Mouse (Mus musculus) heart, adult 2 months (tissue): Measurements from ENCODE around the gene C2cd2. TPM values are rescaled to one million over a fixed set of nuclear protein-coding genes. Genes with fewer than 3 reads are reported as not detected.
A peak's percentile ranks its signal among the peaks of the same experiment; 100 is the strongest.

Experiments
- DNase-seq, 2 experiments: peaks; one replicate each; pipeline ENCODE4 v3.0.0; 2021
- H3K27ac ChIP-seq: fragments of 200-600 bp; 2 replicates; pipeline ENCODE4 v1.8.1; 2022
- H3K27me3 ChIP-seq: fragments of 200-500 bp; 2 replicates; pipeline ENCODE4 v1.6.1; 2012; ENCODE audit warnings: mild to moderate bottlenecking, low read length, inconsistent platforms, mixed read lengths; ENCODE audit not compliant: control insufficient read depth, insufficient read depth
- H3K36me3 ChIP-seq: fragments of 200-500 bp; 2 replicates; pipeline ENCODE4 v1.6.1; 2012; ENCODE audit warnings: low read length, inconsistent platforms; ENCODE audit not compliant: control insufficient read depth, insufficient read depth
- H3K4me1 ChIP-seq: fragments of 200-500 bp; 2 replicates; pipeline ENCODE4 v1.6.1; 2011; ENCODE audit warnings: low read length; ENCODE audit not compliant: control insufficient read depth, insufficient read depth
- H3K4me3 ChIP-seq: fragments of 200-600 bp; 2 replicates; pipeline ENCODE4 v1.8.1; 2022
- H3K79me2 ChIP-seq: fragments of 200-500 bp; replicated peaks from 2 replicates; pipeline ENCODE4 v1.6.1; 2012; ENCODE audit warnings: mild to moderate bottlenecking, inconsistent platforms, low read length, moderate library complexity, mixed read lengths; ENCODE audit not compliant: control insufficient read depth, insufficient read depth
- H3K9ac ChIP-seq: fragments of 200-500 bp; 2 replicates; pipeline ENCODE4 v1.6.1; 2012; ENCODE audit warnings: low read depth, mild to moderate bottlenecking, control low read depth, inconsistent platforms, low read length, mixed read lengths
- CTCF ChIP-seq: fragments of 200-600 bp; IDR thresholded peaks from 2 replicates; pipeline ENCODE4 v1.8.1; 2022; ENCODE audit warnings: antibody characterized with exemption, mild to moderate bottlenecking, moderate library complexity
- EP300 ChIP-seq: fragments of 200-500 bp; IDR thresholded peaks from 2 replicates; pipeline ENCODE4 v1.6.1; 2011; ENCODE audit warnings: low read depth, low read length, control low read depth; ENCODE audit not compliant: insufficient read depth
- POLR2A ChIP-seq: fragments of 200-500 bp; IDR thresholded peaks from 2 replicates; pipeline ENCODE4 v1.6.1; 2011; ENCODE audit warnings: mild to moderate bottlenecking, low read depth, low read length, control low read depth; ENCODE audit not compliant: insufficient read depth
- WGBS: fragments of 180-500 bp; shearing (Covaris S2); methylation state at CpG from one replicate; pipeline ENCODE4 v1.1.7; 2018; 5-methylcytosine and 5-hydroxymethylcytosine counted together
- intact Hi-C: fragments of 180-260 bp; cut with DNase I; formaldehyde crosslinking; loops from one replicate; pipeline ENCODE4 v1.15.1; 2025
- polyA plus RNA-seq: library from polyadenylated mRNA; depleted of rRNA; stranded (reverse); fragments of >200 nt; gene quantifications from 2 replicates; pipeline ENCODE4 v1.2.3, GENCODE M21; 2012
- total RNA-seq, 2 experiments: library from RNA; stranded (reverse); gene quantifications; 2 replicates each; pipeline ENCODE4 v1.2.3; 2021

C2cd2 gene
- total and polyA plus RNA-seq, 3 experiments = 8.2 to 26.6 (median 19.7) TPM

DNA sequence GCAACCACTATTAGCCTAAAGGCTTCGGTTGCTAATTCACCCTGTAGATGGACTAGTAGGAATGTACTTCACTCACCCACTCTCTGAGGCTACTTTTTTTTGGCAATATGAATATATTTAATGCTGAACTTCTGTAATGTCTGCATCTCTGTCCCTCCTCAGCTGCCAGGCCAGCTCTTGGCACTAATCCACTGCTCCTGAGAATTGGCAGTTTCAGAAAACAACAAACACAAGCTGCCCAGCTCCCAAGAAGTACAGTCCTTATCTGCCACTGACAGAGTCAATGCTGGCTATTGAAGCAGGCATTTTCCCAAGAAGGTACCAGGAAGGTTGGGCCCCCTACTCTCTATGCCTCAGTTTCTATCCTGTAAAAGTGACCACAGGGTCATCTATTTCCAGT, 53.0 kb downstream of the C2cd2 start:
- Histone ChIP-seq H3K4me1 (peaks cover 8% of the 10 kb centered on the region), H3K27ac (no peak overlapping the region), H3K9ac (no peak overlapping the region), H3K36me3 (peaks cover 19% of the 10 kb centered on the region), H3K79me2 (peaks cover 2% of the 10 kb centered on the region), H3K4me3 (no peak overlapping the region), H3K27me3 (no peaks in the 10 kb centered on the region)
- intact Hi-C loops = no loop called here
- no peak for DNase-seq
- 92% methylated on average over 1 of the region's 1 CpGs for WGBS
- no peak for TF ChIP-seq POLR2A
- no peak for TF ChIP-seq CTCF
- TF ChIP-seq EP300 = no peak

DNA sequence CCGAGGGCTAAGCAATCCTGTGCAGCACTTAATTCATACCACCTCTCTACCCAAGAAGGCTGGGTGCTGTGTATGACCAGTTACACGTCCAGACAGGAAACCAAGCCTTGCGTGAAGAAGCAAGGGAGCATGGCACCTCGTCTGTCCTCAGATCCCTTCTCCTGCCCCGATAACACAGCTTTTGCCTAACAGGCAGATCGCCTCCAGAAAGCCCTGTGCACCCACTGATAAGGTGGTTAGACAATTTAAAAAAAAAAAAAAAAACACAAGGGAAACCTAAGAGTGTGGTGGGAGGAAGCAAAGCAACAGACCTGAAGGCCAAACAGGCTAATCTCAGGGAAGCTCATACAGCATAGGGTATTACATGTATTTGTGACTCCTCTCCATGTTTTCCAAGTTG, 54.9 kb downstream of the C2cd2 start:
- 77% methylated on average over 6 of the region's 6 CpGs for WGBS
- TF ChIP-seq CTCF (no peak), POLR2A (no peak), EP300 (no peak)
- Histone ChIP-seq H3K36me3 (peaks cover 18% of the 10 kb centered on the region), H3K9ac (no peak overlapping the region), H3K27me3 (no peaks in the 10 kb centered on the region), H3K79me2 (peaks cover 2% of the 10 kb centered on the region), H3K27ac (no peak overlapping the region), H3K4me1 (peaks cover 8% of the 10 kb centered on the region), H3K4me3 (no peak overlapping the region)
- DNase-seq = no peak
- intact Hi-C loops = no loop called here

DNA sequence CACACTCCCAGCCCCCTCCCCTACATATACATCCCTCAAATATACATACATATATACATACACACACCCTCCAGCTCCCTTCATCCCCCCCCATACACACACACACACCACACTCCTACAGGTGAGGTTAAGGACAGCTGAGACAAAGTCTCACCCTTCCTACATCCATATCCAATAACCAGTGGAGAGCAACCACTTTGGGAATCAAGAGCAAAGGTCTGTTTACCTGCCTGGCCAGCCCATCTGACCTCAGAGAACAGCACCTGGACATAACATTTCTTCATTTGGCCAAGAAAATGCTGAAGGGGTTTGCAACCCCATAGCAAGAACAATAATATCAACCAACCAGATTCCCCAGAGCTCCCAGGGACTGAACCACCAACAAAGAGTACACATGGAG, 56.1 kb downstream of the C2cd2 start:
- peak overlapping the region; percentile 26; the same call in 1 of the 2 replicates for H3K27ac ChIP-seq
- H3K4me1 ChIP-seq = peaks cover 8% of the 10 kb centered on the region
- peaks cover 16% of the 10 kb centered on the region for H3K36me3 ChIP-seq
- TF ChIP-seq CTCF = no peak
- no peak for TF ChIP-seq POLR2A
- TF ChIP-seq EP300 = no peak
- H3K9ac ChIP-seq = no peak overlapping the region
- no peak for DNase-seq
- intact Hi-C loops = no loop called here
- peaks cover 2% of the 10 kb centered on the region for H3K79me2 ChIP-seq
- no peak overlapping the region for H3K4me3 ChIP-seq
- H3K27me3 ChIP-seq = no peaks in the 10 kb centered on the region

DNA sequence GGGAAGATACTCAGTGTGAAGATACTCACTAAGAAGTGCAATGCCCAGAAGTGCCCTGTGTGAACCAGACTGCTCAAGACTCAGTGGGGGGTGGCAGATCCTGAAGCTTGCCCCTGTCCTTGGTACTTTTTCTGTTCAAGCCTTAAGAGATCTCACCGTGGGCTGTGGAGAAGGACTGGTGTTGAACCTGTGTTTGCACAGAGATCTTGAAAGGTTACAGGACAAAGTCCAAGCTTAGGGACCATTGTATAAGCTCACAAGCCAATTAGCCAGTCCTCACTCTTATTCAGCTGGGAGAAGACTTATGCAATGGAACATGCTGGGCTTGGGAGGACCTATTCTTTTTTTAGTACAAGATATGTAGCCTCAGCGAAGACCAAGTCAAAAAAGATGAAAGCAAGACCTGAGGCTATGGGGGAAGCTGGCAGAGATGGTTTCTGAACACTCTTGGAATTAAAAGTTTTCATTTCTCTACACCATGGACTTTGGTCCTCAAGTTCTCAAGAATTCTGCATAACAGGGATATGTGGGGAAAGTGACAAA, 56.9 kb downstream of the C2cd2 start:
- Histone ChIP-seq H3K4me1 (peaks cover 8% of the 10 kb centered on the region), H3K27me3 (no peaks in the 10 kb centered on the region), H3K27ac (peak overlapping the region; percentile 55), H3K79me2 (peaks cover 2% of the 10 kb centered on the region), H3K9ac (no peak overlapping the region), H3K4me3 (no peak overlapping the region), H3K36me3 (peaks cover 16% of the 10 kb centered on the region)
- intact Hi-C loops = no loop called here
- TF ChIP-seq POLR2A (no peak), CTCF (no peak), EP300 (no peak)
- WGBS = 48% methylated on average over 2 of the region's 2 CpGs
- no peak for DNase-seq

DNA sequence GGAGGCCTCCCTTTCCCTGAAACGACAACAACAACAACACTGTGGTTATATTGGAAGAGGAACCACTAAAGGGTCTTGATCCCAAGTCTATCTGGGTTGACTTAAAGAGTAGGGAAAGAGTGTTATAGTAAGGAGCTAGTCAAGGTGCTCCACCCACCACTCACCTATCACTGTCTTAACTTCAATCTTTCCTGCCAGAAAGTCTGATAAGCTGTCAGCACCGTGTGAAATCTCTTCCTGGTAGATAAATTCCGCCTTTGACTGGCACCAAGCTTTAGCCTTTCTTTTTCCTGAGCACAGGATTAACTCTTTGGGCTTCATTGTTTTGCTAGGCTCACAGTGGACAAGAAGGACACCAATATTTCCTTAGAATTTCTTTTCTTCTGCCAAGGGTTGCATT, 58.4 kb downstream of the C2cd2 start:
- H3K4me1 ChIP-seq = peaks cover 8% of the 10 kb centered on the region
- no peaks in the 10 kb centered on the region for H3K27me3 ChIP-seq
- no peak overlapping the region for H3K9ac ChIP-seq
- H3K36me3 ChIP-seq = peaks cover 12% of the 10 kb centered on the region
- DNase-seq = no peak
- WGBS = 55% methylated on average over 3 of the region's 3 CpGs
- TF ChIP-seq EP300 (no peak), POLR2A (no peak), CTCF (no peak)
- peak overlapping the region; percentile 55; the same call in 1 of the 2 replicates for H3K27ac ChIP-seq
- intact Hi-C loops = no loop called here
- H3K4me3 ChIP-seq = no peak overlapping the region
- H3K79me2 ChIP-seq = peaks cover 2% of the 10 kb centered on the region; the same call in 1 of the 2 replicates

DNA sequence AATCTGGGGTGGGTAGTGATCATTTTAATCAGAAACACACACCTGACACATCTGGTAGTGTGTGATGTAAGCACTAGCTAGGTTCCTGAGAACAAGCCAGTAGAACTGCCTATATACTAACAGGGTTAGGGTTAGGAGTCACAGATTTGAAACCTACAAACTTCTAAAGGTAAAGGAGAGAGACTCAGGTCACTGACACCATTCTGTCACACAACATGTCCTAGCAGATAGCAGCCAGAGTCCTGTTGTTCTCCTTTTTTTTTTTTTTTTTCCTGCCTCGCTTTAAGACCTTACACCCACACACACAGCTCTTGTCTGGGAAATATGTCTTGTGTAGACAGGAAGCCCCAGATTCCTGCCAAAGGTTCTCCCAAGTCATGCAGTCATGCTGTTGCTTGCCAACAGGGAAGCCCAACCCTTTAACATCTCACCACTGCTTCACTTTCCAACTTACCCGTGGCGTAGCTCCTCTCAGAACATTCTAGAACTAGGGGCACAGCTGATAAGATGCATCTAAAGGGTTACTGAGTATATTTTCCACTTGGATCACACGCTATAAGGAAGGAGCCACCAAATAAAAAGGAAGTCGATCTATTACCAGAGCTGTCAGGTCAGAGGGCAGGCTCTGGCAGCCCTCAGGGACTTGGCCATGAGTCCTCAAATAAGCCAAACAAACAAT, 64.9 kb downstream of the C2cd2 start:
- Histone ChIP-seq H3K27ac (peak overlapping the region; percentile 75), H3K27me3 (no peaks in the 10 kb centered on the region), H3K4me1 (peaks cover 5% of the 10 kb centered on the region), H3K9ac (no peak overlapping the region; the same call in 1 of the 2 replicates), H3K79me2 (no peaks in the 10 kb centered on the region; the same call in 1 of the 2 replicates), H3K36me3 (peaks cover 19% of the 10 kb centered on the region), H3K4me3 (no peak overlapping the region)
- peak; percentile 66 to 83 for DNase-seq
- no peak for TF ChIP-seq CTCF
- peak; percentile 97 for TF ChIP-seq EP300
- WGBS = 7% methylated on average over 5 of the region's 5 CpGs
- intact Hi-C loops = loop anchor here (1.0 to 2.0 kb wide), 2 partner anchors 25 to 63 kb away; no protein-coding TSS in a partner anchor
